Mouse (Mus musculus) hindbrain, embryonic 10.5 days (tissue): ENCODE measurements around the gene Slc22a14. TPM values are rescaled to one million over a fixed set of nuclear protein-coding genes. Genes with fewer than 3 reads are reported as not detected.
"Not testable (repeated sequence)": the region's sequence is repeated elsewhere in the genome, so short reads cannot be mapped to it uniquely, and the experiment has no call there.

ENCODE experiments used
- DNase-seq: peaks from one replicate; pipeline ENCODE4 v3.0.0-alpha.2; 2017; ENCODE audit warnings: low spot score
- H3K27ac ChIP-seq: fragments of 300-500 bp; sonication (generic); 2 replicates; pipeline ENCODE4 v1.5.1; 2016; ENCODE audit warnings: mild to moderate bottlenecking, moderate library complexity
- H3K27me3 ChIP-seq: fragments of 300-500 bp; sonication (generic); 2 replicates; pipeline ENCODE4 v1.6.1; 2016; ENCODE audit warnings: mild to moderate bottlenecking; ENCODE audit not compliant: poor library complexity, insufficient read depth, severe bottlenecking
- H3K36me3 ChIP-seq: fragments of 300-500 bp; sonication (generic); 2 replicates; pipeline ENCODE4 v1.6.1; 2016; ENCODE audit warnings: mild to moderate bottlenecking, moderate library complexity
- H3K4me1 ChIP-seq: fragments of 300-500 bp; sonication (generic); replicated peaks from 2 replicates; pipeline ENCODE4 v1.6.1; 2016; ENCODE audit warnings: mild to moderate bottlenecking
- H3K4me3 ChIP-seq: fragments of 300-500 bp; sonication (generic); 2 replicates; pipeline ENCODE4 v1.5.1; 2016; ENCODE audit warnings: mild to moderate bottlenecking, moderate library complexity
- H3K9me3 ChIP-seq: fragments of 300-500 bp; sonication (generic); 2 replicates; pipeline ENCODE4 v1.6.1; 2016; ENCODE audit warnings: mild to moderate bottlenecking, moderate library complexity
- WGBS: fragments of 180-500 bp; shearing (Covaris S2); methylation state at CpG from one replicate; pipeline ENCODE4 v1.1.7; 2016; 5-methylcytosine and 5-hydroxymethylcytosine counted together
- polyA plus RNA-seq: library from polyadenylated mRNA; unstranded; fragments of >200 nt; fragmentation: Nextera tagmentation; extraction: Ambion mirVana; gene quantifications from 2 replicates; pipeline ENCODE4 v1.2.1, GENCODE M21; 2016

The Slc22a14 gene
- polyA plus RNA-seq, 1 experiment from 2014 or later = 0.10 TPM

DNA sequence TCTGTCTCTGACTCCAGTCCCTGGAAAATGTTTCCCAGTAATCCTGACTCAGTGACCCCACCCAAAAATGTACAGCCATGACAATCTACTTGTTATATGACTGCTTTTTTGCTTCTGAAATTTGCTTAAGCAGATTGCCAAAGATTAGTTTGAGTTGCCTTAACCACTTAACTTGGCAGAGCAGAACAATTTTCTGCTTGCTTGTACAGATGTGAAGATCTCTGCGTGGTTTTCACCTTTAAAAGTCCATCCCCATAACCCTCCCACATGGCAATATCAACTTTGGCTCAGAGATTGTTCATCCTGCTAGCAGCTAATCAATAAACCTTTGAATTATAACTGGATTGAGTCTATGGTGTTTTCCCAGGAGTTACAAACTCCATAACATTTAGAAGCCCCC lies 56.3 kb downstream of the Slc22a14 start:
- Histone ChIP-seq H3K27ac (no peak overlapping the region), H3K9me3 (no peaks in the 10 kb centered on the region), H3K36me3 (0 out of 2 replicates have a peak, but pooled peaks cover 4% of the 10 kb centered on the region), H3K4me1 (no peaks in the 10 kb centered on the region), H3K27me3 (no peaks in the 10 kb centered on the region), H3K4me3 (no peak overlapping the region)
- no peak for DNase-seq
- 94% methylated on average over 1 of the region's 1 CpGs for WGBS

DNA sequence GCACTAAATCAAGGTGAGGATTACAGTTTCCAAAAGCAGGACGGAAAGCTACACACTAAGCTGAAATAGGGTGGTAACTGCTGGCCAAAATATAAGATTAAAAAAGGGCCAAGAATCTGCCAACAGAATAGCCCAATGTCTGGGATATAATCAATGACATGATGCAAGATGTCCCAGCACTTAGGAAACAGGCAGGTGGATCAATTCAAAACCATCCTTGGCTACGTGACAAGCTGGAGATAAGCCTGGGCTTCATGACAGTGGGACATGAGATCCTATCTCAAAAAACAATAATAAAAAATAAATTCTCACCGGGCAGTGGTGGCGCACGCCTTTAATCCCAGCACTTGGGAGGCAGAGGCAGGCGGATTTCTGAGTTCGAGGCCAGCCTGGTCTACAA lies 59.5 kb downstream of the Slc22a14 start:
- no peak overlapping the region for H3K4me3 ChIP-seq
- no peak for DNase-seq
- no peaks in the 10 kb centered on the region for H3K9me3 ChIP-seq
- H3K27ac ChIP-seq = no peak overlapping the region
- H3K36me3 ChIP-seq = peaks cover 33% of the 10 kb centered on the region
- WGBS = 97% methylated on average over 7 of the region's 7 CpGs
- H3K27me3 ChIP-seq = no peaks in the 10 kb centered on the region
- H3K4me1 ChIP-seq = no peaks in the 10 kb centered on the region

DNA sequence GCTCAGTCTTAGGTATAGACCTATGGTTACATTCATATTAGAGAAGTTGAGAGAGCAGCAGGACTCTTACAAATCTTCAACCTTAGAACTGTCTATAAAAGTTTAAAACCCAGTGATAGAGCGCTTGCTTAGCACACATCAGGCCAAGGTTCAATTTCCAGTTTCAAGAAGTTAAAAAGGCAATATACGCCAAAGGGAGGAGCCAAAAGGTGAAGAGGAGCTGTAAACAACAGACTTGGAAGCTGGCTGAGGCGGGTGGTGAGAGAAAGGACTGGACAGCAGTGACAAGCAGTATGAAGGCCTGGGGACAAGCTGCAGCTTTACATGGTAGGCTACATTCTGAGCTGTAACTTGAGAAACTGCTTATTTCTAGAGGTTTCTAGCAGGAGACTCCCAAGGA lies 66.8 kb downstream of the Slc22a14 start:
- H3K27ac ChIP-seq = no peak overlapping the region
- H3K4me3 ChIP-seq = no peak overlapping the region
- no peaks in the 10 kb centered on the region for H3K27me3 ChIP-seq
- no peaks in the 10 kb centered on the region for H3K4me1 ChIP-seq
- WGBS = 92% methylated on average over 3 of the region's 3 CpGs
- H3K36me3 ChIP-seq = peaks cover 50% of the 10 kb centered on the region
- no peak for DNase-seq
- H3K9me3 ChIP-seq = no peaks in the 10 kb centered on the region

DNA sequence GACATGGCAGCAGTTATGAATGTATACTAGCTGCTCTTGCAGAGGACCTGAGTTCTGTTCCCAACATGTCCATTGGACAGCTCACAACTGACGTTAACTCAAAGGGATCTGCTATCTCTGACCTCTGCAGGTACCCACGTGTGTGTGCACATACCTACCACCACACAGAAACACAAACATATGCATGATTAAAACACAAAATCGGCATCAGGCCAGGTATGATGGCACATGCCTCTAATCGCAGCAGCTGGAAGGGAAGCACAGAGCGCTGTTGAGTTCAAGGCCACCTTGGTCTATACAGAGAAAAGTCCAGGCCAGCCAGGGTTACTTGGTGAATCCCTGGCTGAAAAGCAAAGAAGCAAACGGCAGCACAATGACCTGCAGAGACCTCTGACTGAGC lies 67.7 kb downstream of the Slc22a14 start:
- DNase-seq = no peak
- WGBS = 89% methylated on average over 6 of the region's 6 CpGs

DNA sequence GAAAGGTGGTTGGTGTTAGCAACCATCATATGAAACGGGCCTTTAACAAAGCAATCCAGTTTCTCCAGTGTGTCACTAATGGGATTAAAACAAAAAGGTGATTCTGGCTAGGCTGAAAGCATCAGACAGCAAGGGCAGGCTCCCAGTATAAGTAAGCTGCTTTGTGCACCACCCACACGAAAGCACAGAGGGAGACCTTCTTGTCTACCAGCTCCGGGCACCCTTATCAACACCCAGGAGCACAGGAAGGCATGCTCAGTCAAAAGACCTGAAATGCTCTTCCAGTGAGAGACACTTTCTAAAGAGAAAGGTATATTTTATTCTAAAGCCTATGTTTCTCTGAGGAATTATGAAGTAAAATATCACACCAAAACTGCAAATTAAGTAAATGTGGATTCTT lies 74.6 kb downstream of the Slc22a14 start:
- 88% methylated on average over 3 of the region's 3 CpGs for WGBS
- Histone ChIP-seq H3K9me3 (no peaks in the 10 kb centered on the region), H3K27me3 (no peaks in the 10 kb centered on the region), H3K4me3 (no peak overlapping the region), H3K4me1 (no peaks in the 10 kb centered on the region), H3K36me3 (peaks cover 44% of the 10 kb centered on the region), H3K27ac (no peak overlapping the region)
- DNase-seq = no peak

More for the DNA sequence above, 67.7 kb downstream of the Slc22a14 start:
- Histone ChIP-seq H3K36me3 (peaks cover 46% of the 10 kb centered on the region), H3K27me3 (no peaks in the 10 kb centered on the region), H3K4me1 (no peaks in the 10 kb centered on the region), H3K9me3 (no peaks in the 10 kb centered on the region), H3K4me3 (no peak overlapping the region), H3K27ac (no peak overlapping the region)

DNA sequence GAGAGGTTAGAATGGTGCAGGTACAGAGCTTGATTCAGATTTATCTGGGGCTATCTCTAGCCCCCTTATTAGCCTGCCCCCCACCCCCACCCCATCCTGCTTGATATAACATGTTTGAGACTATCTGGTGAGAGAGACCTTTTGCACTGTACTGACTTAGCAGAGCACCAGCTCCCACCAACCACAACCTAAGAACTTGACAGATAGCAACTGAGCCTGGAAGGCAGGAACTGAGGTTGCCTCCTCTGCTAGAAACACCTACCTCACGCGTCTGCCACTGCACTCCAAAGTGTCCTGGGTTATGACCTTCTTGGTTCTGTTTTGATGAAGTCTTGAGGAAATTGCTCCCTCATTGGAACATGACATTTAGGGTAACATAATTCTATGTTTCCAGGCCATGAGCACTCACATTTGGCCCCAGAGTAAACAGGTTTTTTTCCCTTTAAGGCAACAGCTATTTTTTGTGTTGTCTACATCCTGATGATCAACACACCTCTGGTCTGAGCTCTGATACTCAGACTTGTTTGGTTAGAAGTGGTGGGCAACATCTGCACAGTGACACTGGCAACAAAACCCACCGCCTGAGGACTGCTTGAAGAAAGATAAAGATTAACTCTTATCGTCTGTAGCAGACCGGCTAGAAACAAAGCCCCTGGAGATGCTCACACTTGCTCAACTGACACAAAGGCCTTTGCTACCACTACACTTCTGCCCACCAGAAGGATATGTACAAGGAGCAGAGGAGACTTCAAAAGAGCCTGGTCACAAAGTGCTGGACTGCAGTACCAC lies 84.3 kb downstream of the Slc22a14 start:
- H3K9me3 ChIP-seq = no peaks in the 10 kb centered on the region
- H3K36me3 ChIP-seq = peaks cover 62% of the 10 kb centered on the region
- no peaks in the 10 kb centered on the region for H3K4me1 ChIP-seq
- no peak overlapping the region for H3K4me3 ChIP-seq
- no peak overlapping the region for H3K27ac ChIP-seq
- WGBS = 93% methylated on average over 5 of the region's 5 CpGs
- no peak for DNase-seq
- H3K27me3 ChIP-seq = no peaks in the 10 kb centered on the region

DNA sequence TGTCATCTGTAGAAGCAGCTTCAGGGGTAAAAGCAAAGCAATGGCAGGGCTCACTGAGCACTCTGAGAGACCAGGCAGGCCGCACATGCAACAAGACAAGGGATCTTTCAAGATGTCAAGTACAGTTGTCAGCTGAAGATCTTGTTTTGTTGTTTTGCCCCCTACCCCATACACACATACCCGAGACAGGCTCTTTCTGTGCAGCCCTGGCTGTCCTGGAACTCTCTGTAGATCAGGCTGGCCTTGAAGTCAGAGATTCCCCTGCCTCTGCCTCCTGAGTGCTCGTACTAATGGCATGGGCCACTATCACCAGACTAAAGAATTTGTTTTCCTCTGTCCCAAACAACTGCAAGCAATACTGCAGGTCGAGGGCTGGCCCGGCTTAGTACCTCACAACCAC lies 87.3 kb downstream of the Slc22a14 start:
- Histone ChIP-seq H3K4me1 (no peaks in the 10 kb centered on the region), H3K4me3 (no peak overlapping the region), H3K9me3 (no peaks in the 10 kb centered on the region), H3K27ac (no peak overlapping the region), H3K36me3 (peaks cover 51% of the 10 kb centered on the region), H3K27me3 (no peaks in the 10 kb centered on the region)
- no peak for DNase-seq
- 89% methylated on average over 5 of the region's 5 CpGs for WGBS

DNA sequence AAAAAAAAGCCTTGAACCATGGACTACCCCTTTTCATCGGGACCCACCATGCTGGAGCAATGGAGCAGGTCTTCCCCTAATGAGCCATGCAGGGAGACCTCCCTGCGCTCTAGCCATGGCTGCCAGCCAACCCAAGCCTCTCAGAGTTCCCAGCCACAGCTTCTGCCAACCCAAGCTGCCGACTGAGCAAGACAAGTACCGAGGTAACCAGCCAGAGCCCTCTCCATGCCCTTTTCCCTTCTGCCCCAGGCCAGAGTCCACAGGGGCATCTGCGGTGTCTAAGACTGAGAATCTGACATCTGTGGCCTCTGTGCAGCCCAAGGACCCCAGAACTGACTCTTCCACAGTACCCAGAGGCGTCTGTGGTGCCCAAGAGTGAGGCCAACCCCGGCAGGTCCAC lies 89.0 kb downstream of the Slc22a14 start:
- Histone ChIP-seq H3K36me3 (peaks cover 47% of the 10 kb centered on the region), H3K27me3 (no peaks in the 10 kb centered on the region), H3K4me1 (0 out of 2 replicates have a peak, but pooled peaks cover 5% of the 10 kb centered on the region), H3K27ac (no peak overlapping the region), H3K9me3 (no peaks in the 10 kb centered on the region), H3K4me3 (no peak overlapping the region)
- 85% methylated on average over 7 of the region's 7 CpGs for WGBS
- no peak for DNase-seq

DNA sequence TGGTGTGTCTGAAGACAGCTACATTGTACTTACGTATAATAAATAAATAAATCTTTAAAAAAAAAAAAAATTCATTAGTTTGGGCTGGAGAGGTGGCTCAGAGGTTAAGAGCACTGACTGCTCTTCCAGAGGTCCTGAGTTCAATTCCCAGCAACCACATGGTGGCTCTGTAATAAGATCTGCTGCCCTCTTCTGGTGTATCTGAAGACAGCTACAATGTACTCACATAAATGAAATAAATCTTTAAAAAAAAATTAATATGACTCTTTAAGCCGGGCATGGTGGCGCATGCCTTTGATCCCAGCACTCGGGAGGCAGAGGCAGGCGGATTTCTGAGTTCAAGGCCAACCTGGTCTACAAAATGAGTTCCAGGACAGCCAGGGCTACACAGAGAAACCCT lies 90.5 kb downstream of the Slc22a14 start:
- WGBS = 95% methylated on average over 5 of the region's 5 CpGs
- not testable (repeated sequence) for DNase-seq, H3K27me3 ChIP-seq, H3K27ac ChIP-seq, H3K9me3 ChIP-seq, H3K4me1 ChIP-seq, H3K4me3 ChIP-seq
- peaks cover 49% of the 10 kb centered on the region for H3K36me3 ChIP-seq

DNA sequence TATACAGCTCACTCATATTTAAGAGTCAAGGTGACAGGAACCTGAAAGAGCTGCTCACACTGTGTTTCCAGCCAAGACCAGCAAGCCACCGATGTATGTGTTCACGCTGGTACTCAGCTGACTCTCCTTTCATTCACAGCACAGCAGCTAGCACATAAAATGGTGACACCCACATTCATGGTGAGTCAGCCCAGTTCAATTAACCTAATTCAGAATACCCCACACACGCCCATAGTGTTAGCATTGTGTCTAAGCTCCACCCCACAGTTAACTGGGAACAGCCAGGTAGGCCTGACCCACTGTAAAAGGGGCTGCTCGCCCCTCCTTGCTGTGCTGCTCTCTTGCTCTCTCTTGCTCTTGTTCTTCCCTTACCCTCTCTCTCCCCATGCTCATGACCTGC lies 93.9 kb downstream of the Slc22a14 start:
- no peak for DNase-seq
- Histone ChIP-seq H3K27me3 (no peaks in the 10 kb centered on the region), H3K27ac (no peak overlapping the region), H3K4me1 (0 out of 2 replicates have a peak, but pooled peaks cover 5% of the 10 kb centered on the region), H3K36me3 (peaks cover 51% of the 10 kb centered on the region), H3K9me3 (no peaks in the 10 kb centered on the region), H3K4me3 (no peak overlapping the region)
- WGBS = 88% methylated on average over 4 of the region's 4 CpGs

DNA sequence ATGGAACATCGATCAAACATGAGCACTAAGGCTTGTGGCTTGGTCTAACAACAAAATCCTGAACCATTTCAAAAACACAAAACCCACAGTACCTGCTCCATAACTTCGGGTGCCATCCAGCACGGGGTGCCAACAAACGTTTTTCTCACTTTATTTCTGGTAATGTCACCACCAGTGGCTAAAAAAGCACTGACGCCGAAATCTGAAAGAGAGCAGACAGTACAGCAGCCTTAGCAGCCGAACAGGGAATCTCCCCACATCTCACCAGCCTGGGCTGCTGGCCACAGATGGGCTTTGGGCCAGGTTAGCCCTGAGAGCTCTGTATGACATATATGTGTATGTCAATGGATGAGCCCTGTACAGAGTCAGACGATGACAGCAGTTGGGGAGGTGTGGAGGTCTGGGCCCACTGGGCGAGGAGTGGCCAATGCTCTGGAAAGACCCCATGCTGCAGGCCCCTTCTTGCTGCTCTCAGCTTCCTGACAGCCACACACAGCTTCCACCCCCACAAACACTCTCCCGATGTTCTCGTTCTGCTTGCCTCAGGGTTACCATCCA lies 96.7 kb downstream of the Slc22a14 start:
- H3K36me3 ChIP-seq = peaks cover 71% of the 10 kb centered on the region
- H3K27ac ChIP-seq = no peak overlapping the region
- no peaks in the 10 kb centered on the region for H3K27me3 ChIP-seq
- 0 out of 2 replicates have a peak, but pooled peaks cover 5% of the 10 kb centered on the region for H3K4me1 ChIP-seq
- 93% methylated on average over 11 of the region's 11 CpGs for WGBS
- H3K9me3 ChIP-seq = no peaks in the 10 kb centered on the region
- no peak overlapping the region for H3K4me3 ChIP-seq
- no peak for DNase-seq

DNA sequence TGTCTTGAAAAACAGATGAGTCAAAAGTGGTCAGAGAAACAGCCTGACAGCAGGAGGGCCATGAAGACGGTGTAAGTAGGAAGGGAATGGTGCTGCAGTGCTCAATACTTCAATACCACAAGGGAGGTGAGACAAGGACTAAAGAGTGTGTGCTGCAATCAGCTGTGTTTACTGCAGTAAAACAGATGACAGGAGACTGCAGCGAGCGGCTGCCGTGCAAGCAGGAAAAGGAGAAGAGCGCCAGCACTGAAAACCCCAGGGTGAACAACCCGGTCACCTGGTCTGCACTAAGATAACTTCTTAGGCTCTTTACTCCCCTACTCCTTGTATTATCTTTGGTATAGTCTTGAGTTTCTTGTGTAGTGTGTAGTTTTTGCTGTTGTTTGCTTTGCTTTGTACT lies 97.2 kb downstream of the Slc22a14 start:
- no peak for DNase-seq
- no peak overlapping the region for H3K27ac ChIP-seq
- H3K27me3 ChIP-seq = no peaks in the 10 kb centered on the region
- H3K36me3 ChIP-seq = peaks cover 77% of the 10 kb centered on the region
- no peaks in the 10 kb centered on the region for H3K9me3 ChIP-seq
- 0 out of 2 replicates have a peak, but pooled peaks cover 5% of the 10 kb centered on the region for H3K4me1 ChIP-seq
- H3K4me3 ChIP-seq = no peak overlapping the region
- WGBS = 93% methylated on average over 6 of the region's 6 CpGs

DNA sequence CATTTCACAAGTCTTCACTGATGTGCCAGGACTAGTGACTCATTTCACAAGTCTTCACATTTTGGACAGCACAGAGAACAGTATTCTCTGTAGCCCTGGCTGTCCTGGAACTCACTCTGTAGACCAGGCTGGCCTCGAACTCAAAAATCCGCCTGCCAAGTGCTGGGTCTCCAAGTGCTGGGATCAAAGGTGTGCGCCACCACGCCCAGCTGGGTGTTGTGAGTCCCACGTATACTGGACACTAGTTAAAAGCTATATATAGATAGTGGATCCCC lies 99.3 kb downstream of the Slc22a14 start:
- not testable (repeated sequence) for H3K4me3 ChIP-seq, H3K4me1 ChIP-seq, H3K27ac ChIP-seq, DNase-seq, H3K9me3 ChIP-seq, H3K27me3 ChIP-seq
- WGBS = 97% methylated on average over 5 of the region's 5 CpGs
- H3K36me3 ChIP-seq = peaks cover 84% of the 10 kb centered on the region
